Mouse (Mus musculus) kidney, embryonic 15.5 days (tissue): Measurements from ENCODE around the gene Il6. TPM values are rescaled to one million over a fixed set of nuclear protein-coding genes. Genes with fewer than 3 reads are reported as not detected.
"Not testable (repeated sequence)": the region's sequence is repeated elsewhere in the genome, so short reads cannot be mapped to it uniquely, and the experiment has no call there.

Experiments
- ATAC-seq: fragments of 200-750 bp; cut with Nextera tagmentation; replicated peaks from 2 replicates; pipeline ENCODE4 v1.8.0; 2017; ENCODE audit warnings: moderate TSS enrichment; ENCODE audit not compliant: low FRiP score
- H3K27ac ChIP-seq: fragments of 300-500 bp; sonication (generic); 2 replicates; pipeline ENCODE4 v1.5.1; 2015; ENCODE audit warnings: mild to moderate bottlenecking, inconsistent platforms
- H3K27me3 ChIP-seq: fragments of 300-500 bp; sonication (generic); 2 replicates; pipeline ENCODE4 v1.6.1; 2015; ENCODE audit warnings: inconsistent platforms
- H3K36me3 ChIP-seq: fragments of 300-500 bp; sonication (generic); 2 replicates; pipeline ENCODE4 v1.6.1; 2015; ENCODE audit warnings: inconsistent platforms
- H3K4me1 ChIP-seq: fragments of 300-500 bp; sonication (generic); 2 replicates; pipeline ENCODE4 v1.6.1; 2015; ENCODE audit warnings: inconsistent platforms
- H3K4me2 ChIP-seq: fragments of 300-500 bp; sonication (generic); 2 replicates; pipeline ENCODE4 v1.6.1; 2015; ENCODE audit warnings: moderate library complexity, mild to moderate bottlenecking, inconsistent platforms
- H3K4me3 ChIP-seq: fragments of 300-500 bp; sonication (generic); replicated peaks from 2 replicates; pipeline ENCODE4 v1.5.1; 2015; ENCODE audit warnings: mild to moderate bottlenecking, inconsistent platforms
- H3K9ac ChIP-seq: fragments of 300-500 bp; sonication (generic); 2 replicates; pipeline ENCODE4 v1.6.1; 2015; ENCODE audit warnings: mild to moderate bottlenecking, inconsistent platforms
- H3K9me3 ChIP-seq: fragments of 300-500 bp; sonication (generic); replicated peaks from 2 replicates; pipeline ENCODE4 v1.6.1; 2016; ENCODE audit warnings: inconsistent platforms
- WGBS: fragments of 180-500 bp; shearing (Covaris S2); methylation state at CpG from one replicate; pipeline ENCODE4 v1.1.7; 2015; ENCODE audit warnings: mixed read lengths; 5-methylcytosine and 5-hydroxymethylcytosine counted together
- polyA plus RNA-seq: library from polyadenylated mRNA; unstranded; fragments of >200 nt; fragmentation: Nextera tagmentation; extraction: Ambion mirVana; gene quantifications from 2 replicates; pipeline ENCODE4 v1.2.1, GENCODE M21; 2015

Gene Il6
- polyA plus RNA-seq, 1 experiment from 2014 or later: 0.23 TPM

DNA sequence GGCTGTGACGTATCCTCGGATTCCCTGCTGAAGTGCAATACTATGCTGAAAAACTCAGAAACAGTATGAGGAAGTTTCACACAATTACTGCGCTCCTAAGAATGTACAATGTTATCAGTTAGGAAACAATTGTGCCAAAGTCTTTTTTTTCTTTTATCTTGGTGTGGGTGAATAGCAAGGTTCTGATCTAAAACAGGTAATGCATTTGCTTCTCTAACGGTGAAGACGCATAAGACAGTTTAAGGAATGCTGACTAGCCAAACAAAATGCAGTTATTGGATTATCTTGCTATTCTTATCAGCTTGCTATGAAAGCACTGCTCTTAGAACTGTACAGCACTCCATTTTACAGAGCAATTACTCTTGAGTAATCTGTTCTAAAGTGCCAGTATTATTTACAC lies 26.4 kb downstream of the Il6 start:
- H3K4me1 ChIP-seq, H3K4me2 ChIP-seq, H3K4me3 ChIP-seq, H3K9me3 ChIP-seq, ATAC-seq, H3K9ac ChIP-seq, H3K36me3 ChIP-seq, H3K27ac ChIP-seq, H3K27me3 ChIP-seq: not testable (repeated sequence)
- 85% methylated on average over 5 of the region's 5 CpGs for WGBS

DNA sequence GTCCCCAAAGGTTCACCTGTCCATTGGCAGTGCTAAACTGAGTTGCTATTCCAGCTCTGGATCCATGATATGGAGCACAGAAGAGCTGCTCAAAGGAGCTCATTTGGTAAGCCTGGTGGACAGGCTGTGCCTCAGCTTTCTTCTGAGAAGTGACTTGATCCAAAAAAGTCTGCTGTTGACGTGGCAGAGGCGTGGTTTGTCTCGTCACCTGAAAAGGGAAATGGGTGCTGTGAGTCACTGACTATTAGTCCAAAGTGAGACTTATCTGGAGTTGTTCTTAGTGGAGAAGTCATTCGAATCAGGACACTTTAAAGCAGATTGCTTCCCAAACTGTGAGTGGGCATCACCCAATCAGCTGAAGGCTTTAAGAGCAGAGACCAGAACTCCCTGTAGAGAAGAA lies 26.9 kb downstream of the Il6 start:
- WGBS: 86% methylated on average over 4 of the region's 4 CpGs
- H3K4me3 ChIP-seq, H3K9ac ChIP-seq, H3K4me2 ChIP-seq, H3K36me3 ChIP-seq, H3K27ac ChIP-seq, H3K4me1 ChIP-seq, ATAC-seq, H3K9me3 ChIP-seq, H3K27me3 ChIP-seq: not testable (repeated sequence)

DNA sequence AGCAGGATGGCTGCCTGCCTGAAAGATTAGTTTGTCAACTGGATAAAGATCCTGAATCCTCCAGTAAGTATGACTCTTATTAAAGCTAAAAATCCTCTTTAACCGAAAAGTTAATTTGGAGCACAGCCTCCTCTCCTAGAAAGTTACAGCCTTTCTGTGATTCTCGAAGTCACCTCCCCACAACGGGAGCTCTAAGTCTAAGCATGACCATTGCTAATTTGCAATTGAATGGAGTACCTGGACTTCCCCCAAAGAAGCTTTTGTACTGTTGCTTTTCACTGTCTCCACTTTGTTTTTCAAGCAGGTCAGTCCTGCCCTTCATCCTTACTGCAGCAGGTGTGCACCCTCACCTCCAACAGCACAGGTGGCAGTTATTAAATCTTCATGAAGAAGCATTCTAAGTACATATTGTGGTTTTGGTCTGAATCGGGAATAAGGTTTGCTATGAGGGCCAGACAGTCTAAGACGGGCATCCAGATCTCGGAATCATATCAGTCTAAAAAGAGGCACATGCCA lies 45.4 kb downstream of the Il6 start:
- 82% methylated on average over 6 of the region's 6 CpGs for WGBS
- no peak overlapping the region for H3K4me3 ChIP-seq

DNA sequence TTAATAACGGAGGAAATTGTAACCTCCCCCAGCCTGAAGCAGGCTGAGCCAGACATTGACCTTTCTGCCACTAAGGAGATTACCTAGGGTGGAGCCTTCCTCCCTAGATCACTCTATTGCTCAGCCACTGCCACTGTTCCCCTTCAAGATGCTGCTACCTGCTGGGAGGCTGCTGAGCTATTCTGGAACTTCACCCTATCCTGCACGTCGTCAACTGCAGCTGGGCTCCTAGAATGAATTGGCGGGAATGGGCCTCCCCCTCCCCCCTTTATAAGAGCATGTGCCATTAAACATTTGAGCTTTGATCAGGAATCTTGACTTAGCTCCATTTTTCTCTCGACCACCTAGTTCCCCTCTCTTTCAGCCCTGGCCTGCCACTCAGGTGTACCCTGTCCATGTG lies 46.7 kb downstream of the Il6 start:
- H3K27ac ChIP-seq, H3K9me3 ChIP-seq, H3K9ac ChIP-seq, ATAC-seq, H3K27me3 ChIP-seq, H3K4me1 ChIP-seq, H3K4me3 ChIP-seq, H3K4me2 ChIP-seq: not testable (repeated sequence)
- 76% methylated on average over 5 of the region's 5 CpGs for WGBS
- H3K36me3 ChIP-seq: peaks cover 54% of the 10 kb centered on the region

More for the DNA sequence above, 45.4 kb downstream of the Il6 start:
- H3K9ac ChIP-seq: no peak overlapping the region
- H3K4me2 ChIP-seq: no peak overlapping the region
- no peaks in the 10 kb centered on the region for H3K27me3 ChIP-seq
- no peak for ATAC-seq
- H3K36me3 ChIP-seq: peaks cover 42% of the 10 kb centered on the region
- H3K4me1 ChIP-seq: no peaks in the 10 kb centered on the region
- no peak overlapping the region for H3K27ac ChIP-seq
- no peaks in the 10 kb centered on the region for H3K9me3 ChIP-seq

DNA sequence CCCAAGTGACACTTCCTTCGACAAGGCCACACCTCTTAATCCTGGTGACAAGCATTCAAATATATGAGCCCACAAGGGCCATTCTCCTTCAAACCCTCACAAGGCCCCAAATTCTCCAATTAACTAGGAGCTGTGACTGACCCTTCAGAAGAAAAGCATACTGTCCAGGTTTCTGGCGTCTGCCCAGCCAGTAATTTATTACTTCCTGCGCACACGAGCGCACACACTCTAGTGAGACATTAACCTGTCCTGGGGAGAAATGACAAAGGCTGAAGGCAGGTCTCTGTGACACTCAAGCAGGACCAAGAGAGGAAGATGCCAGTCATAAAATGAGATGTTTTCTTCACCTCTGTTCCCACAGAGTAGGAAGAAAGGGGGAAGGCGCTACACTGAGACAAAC lies 54.8 kb downstream of the Il6 start:
- peaks cover 24% of the 10 kb centered on the region for H3K4me1 ChIP-seq
- no peaks in the 10 kb centered on the region for H3K27me3 ChIP-seq
- WGBS: 16% methylated on average over 6 of the region's 6 CpGs
- H3K9ac ChIP-seq: no peak overlapping the region
- 0 out of 2 replicates have a peak overlapping the region, but pooled peaks have one; percentile 5 for H3K27ac ChIP-seq
- no peaks in the 10 kb centered on the region for H3K9me3 ChIP-seq
- H3K36me3 ChIP-seq: peaks cover 83% of the 10 kb centered on the region
- no peak overlapping the region for H3K4me2 ChIP-seq
- H3K4me3 ChIP-seq: no peak overlapping the region
- ATAC-seq: 0 out of 2 replicates have a peak, but pooled peaks have one; percentile 15

Other genes with a start within 250 kb of the Il6 start
- 305 and 313 TPM in 2 replicates for gene Tyms, start 60.5 kb downstream of the Il6 start, polyA plus RNA-seq
- gene Garem2, start 92.0 kb downstream of the Il6 start, polyA plus RNA-seq: 0.55 and 0.62 TPM in 2 replicates
- gene 3110082J24Rik, start 93.0 kb downstream of the Il6 start, polyA plus RNA-seq: not detected in 2 replicates
- gene Hadha, start 142.0 kb downstream of the Il6 start, polyA plus RNA-seq: 149 and 156 TPM in 2 replicates
- gene Hadhb, start 142.1 kb downstream of the Il6 start, polyA plus RNA-seq: 157 TPM in 2 replicates
- 0.17 and 0.26 TPM in 2 replicates for gene Adgrf3, start 192.6 kb downstream of the Il6 start, polyA plus RNA-seq
- 14.0 and 14.3 TPM in 2 replicates for gene Selenoi, start 219.5 kb downstream of the Il6 start, polyA plus RNA-seq